Mouse (Mus musculus) heart, embryonic 12.5 days (tissue): ENCODE data around the gene Ccdc158. TPM values are rescaled to one million over a fixed set of nuclear protein-coding genes. Genes with fewer than 3 reads are reported as not detected.
A peak's percentile ranks its signal among the peaks of the same experiment; 100 is the strongest.

Experiments
- ATAC-seq: fragments of 200-750 bp; cut with Nextera tagmentation; 2 replicates; pipeline ENCODE4 v1.8.0; 2017; ENCODE audit warnings: moderate TSS enrichment, moderate library complexity; ENCODE audit not compliant: insufficient number of reproducible peaks, low FRiP score
- H3K27ac ChIP-seq: fragments of 300-500 bp; sonication (generic); 2 replicates; pipeline ENCODE4 v1.5.1; 2016; ENCODE audit warnings: mild to moderate bottlenecking, moderate library complexity; ENCODE audit not compliant: poor library complexity, severe bottlenecking
- H3K27me3 ChIP-seq: fragments of 300-500 bp; sonication (generic); replicated peaks from 2 replicates; pipeline ENCODE4 v1.6.1; 2016; ENCODE audit warnings: mild to moderate bottlenecking, moderate library complexity
- H3K36me3 ChIP-seq: fragments of 300-500 bp; sonication (generic); 2 replicates; pipeline ENCODE4 v1.6.1; 2016; ENCODE audit warnings: mild to moderate bottlenecking, moderate library complexity
- H3K4me1 ChIP-seq: fragments of 300-500 bp; sonication (generic); replicated peaks from 2 replicates; pipeline ENCODE4 v1.6.1; 2016; ENCODE audit warnings: mild to moderate bottlenecking
- H3K4me2 ChIP-seq: fragments of 300-500 bp; sonication (generic); 2 replicates; pipeline ENCODE4 v1.6.1; 2016; ENCODE audit warnings: mild to moderate bottlenecking, moderate library complexity
- H3K4me3 ChIP-seq: fragments of 300-500 bp; sonication (generic); 2 replicates; pipeline ENCODE4 v1.5.1; 2016; ENCODE audit warnings: mild to moderate bottlenecking
- H3K9ac ChIP-seq: fragments of 300-500 bp; sonication (generic); 2 replicates; pipeline ENCODE4 v1.6.1; 2016; ENCODE audit warnings: mild to moderate bottlenecking, moderate library complexity
- H3K9me3 ChIP-seq: fragments of 300-500 bp; sonication (generic); replicated peaks from 2 replicates; pipeline ENCODE4 v1.6.1; 2016; ENCODE audit warnings: mild to moderate bottlenecking, moderate library complexity
- WGBS: fragments of 180-500 bp; shearing (Covaris S2); methylation state at CpG from one replicate; pipeline ENCODE4 v1.1.7; 2016; 5-methylcytosine and 5-hydroxymethylcytosine counted together
- polyA plus RNA-seq: library from polyadenylated mRNA; unstranded; fragments of >200 nt; fragmentation: Nextera tagmentation; extraction: Ambion mirVana; gene quantifications from 2 replicates; pipeline ENCODE4 v1.2.1, GENCODE M21; 2016

Gene Ccdc158
- polyA plus RNA-seq = 1.1 and 1.2 TPM in 2 replicates

- ATAC-seq = peak; percentile 83
- peaks cover 10% of the 10 kb centered on the region for H3K4me1 ChIP-seq
- H3K9me3 ChIP-seq = no peaks in the 10 kb centered on the region
- peak within 1 kb of the TSS; percentile 48 for H3K4me3 ChIP-seq
- peak within 1 kb of the TSS; percentile 84 for H3K4me2 ChIP-seq
- no peaks in the 10 kb centered on the region for H3K27me3 ChIP-seq
- no peaks in the 10 kb centered on the region for H3K36me3 ChIP-seq
- no peak within 1 kb of the TSS for H3K27ac ChIP-seq
- 12% methylated on average over 51 of the region's 55 CpGs for WGBS
- peak within 1 kb of the TSS; percentile 63 for H3K9ac ChIP-seq
Measured at GRCm38 (mm10) chr5:92674859-92675573, at the start of gene Ccdc158. Gene Ccdc158, minus strand, starts transcription at chr5:92675271.

GRCm38 (mm10) chr5:92721610-92722009 is 46.5 kb upstream of the Ccdc158 start:
- WGBS = 88% methylated on average over 8 of the region's 8 CpGs
- Histone ChIP-seq H3K36me3 (no peaks in the 10 kb centered on the region), H3K9me3 (no peaks in the 10 kb centered on the region)

GRCm38 (mm10) chr5:92718856-92719255 is 43.8 kb upstream of the Ccdc158 start:
- Histone ChIP-seq H3K9me3 (no peaks in the 10 kb centered on the region), H3K4me2 (no peak overlapping the region), H3K36me3 (no peaks in the 10 kb centered on the region), H3K4me3 (no peak overlapping the region), H3K4me1 (peaks cover 7% of the 10 kb centered on the region), H3K27ac (no peak overlapping the region), H3K27me3 (no peaks in the 10 kb centered on the region), H3K9ac (no peak overlapping the region)
- WGBS = 82% methylated on average over 3 of the region's 3 CpGs
- ATAC-seq = no peak

More at GRCm38 (mm10) chr5:92721610-92722009, 46.5 kb upstream of the Ccdc158 start:
- Histone ChIP-seq H3K4me2 (no peak overlapping the region), H3K4me3 (no peak overlapping the region), H3K27me3 (no peaks in the 10 kb centered on the region), H3K27ac (no peak overlapping the region), H3K4me1 (peaks cover 7% of the 10 kb centered on the region), H3K9ac (no peak overlapping the region)
- ATAC-seq = no peak

- Histone ChIP-seq H3K4me2 (no peak overlapping the region), H3K9me3 (no peaks in the 10 kb centered on the region), H3K36me3 (no peaks in the 10 kb centered on the region), H3K9ac (no peak overlapping the region), H3K4me1 (peaks cover 7% of the 10 kb centered on the region), H3K4me3 (no peak overlapping the region), H3K27ac (no peak overlapping the region), H3K27me3 (no peaks in the 10 kb centered on the region)
- no peak for ATAC-seq
- 65% methylated on average over 3 of the region's 3 CpGs for WGBS
Measured at GRCm38 (mm10) chr5:92717666-92718360, 42.7 kb upstream of the Ccdc158 start.

- H3K4me3 ChIP-seq = no peak overlapping the region
- no peak overlapping the region for H3K9ac ChIP-seq
- H3K27me3 ChIP-seq = no peaks in the 10 kb centered on the region
- H3K9me3 ChIP-seq = no peaks in the 10 kb centered on the region
- peaks cover 7% of the 10 kb centered on the region for H3K4me1 ChIP-seq
- WGBS = 60% methylated on average over 2 of the region's 2 CpGs
- no peak for ATAC-seq
- H3K4me2 ChIP-seq = no peak overlapping the region
- no peak overlapping the region for H3K27ac ChIP-seq
- no peaks in the 10 kb centered on the region for H3K36me3 ChIP-seq
Measured at GRCm38 (mm10) chr5:92715890-92716289, 40.8 kb upstream of the Ccdc158 start.

- Histone ChIP-seq H3K4me3 (no peak overlapping the region), H3K4me1 (peaks cover 7% of the 10 kb centered on the region), H3K36me3 (no peaks in the 10 kb centered on the region), H3K9ac (no peak overlapping the region), H3K27ac (no peak overlapping the region), H3K4me2 (no peak overlapping the region), H3K27me3 (no peaks in the 10 kb centered on the region), H3K9me3 (no peaks in the 10 kb centered on the region)
- 70% methylated on average over 11 of the region's 11 CpGs for WGBS
- no peak for ATAC-seq
Measured at GRCm38 (mm10) chr5:92715319-92715718, 40.2 kb upstream of the Ccdc158 start.

GRCm38 (mm10) chr5:92714886-92715285 is 39.8 kb upstream of the Ccdc158 start:
- 89% methylated on average over 2 of the region's 2 CpGs for WGBS
- no peaks in the 10 kb centered on the region for H3K9me3 ChIP-seq
- no peak overlapping the region for H3K27ac ChIP-seq
- no peak for ATAC-seq
- H3K4me2 ChIP-seq = no peak overlapping the region
- H3K4me3 ChIP-seq = no peak overlapping the region
- H3K27me3 ChIP-seq = no peaks in the 10 kb centered on the region
- no peaks in the 10 kb centered on the region for H3K36me3 ChIP-seq
- H3K4me1 ChIP-seq = peaks cover 7% of the 10 kb centered on the region
- H3K9ac ChIP-seq = no peak overlapping the region

GRCm38 (mm10) chr5:92712621-92713395 is 37.7 kb upstream of the Ccdc158 start:
- Histone ChIP-seq H3K27me3 (no peaks in the 10 kb centered on the region), H3K27ac (no peak overlapping the region), H3K4me1 (peaks cover 6% of the 10 kb centered on the region), H3K36me3 (no peaks in the 10 kb centered on the region), H3K4me3 (no peak overlapping the region), H3K9me3 (no peaks in the 10 kb centered on the region), H3K4me2 (no peak overlapping the region), H3K9ac (no peak overlapping the region)
- WGBS = 85% methylated on average over 5 of the region's 5 CpGs
- ATAC-seq = no peak

GRCm38 (mm10) chr5:92711666-92712290 is 36.7 kb upstream of the Ccdc158 start:
- H3K4me2 ChIP-seq = no peak overlapping the region
- H3K27ac ChIP-seq = no peak overlapping the region
- no peak for ATAC-seq
- no peaks in the 10 kb centered on the region for H3K9me3 ChIP-seq
- WGBS = 77% methylated on average over 5 of the region's 5 CpGs
- no peak overlapping the region for H3K9ac ChIP-seq
- no peak overlapping the region for H3K4me3 ChIP-seq
- H3K4me1 ChIP-seq = 0 out of 2 replicates have a peak, but pooled peaks cover 8% of the 10 kb centered on the region
- H3K27me3 ChIP-seq = no peaks in the 10 kb centered on the region
- no peaks in the 10 kb centered on the region for H3K36me3 ChIP-seq

- no peak overlapping the region for H3K27ac ChIP-seq
- no peak overlapping the region for H3K9ac ChIP-seq
- WGBS = 76% methylated on average over 8 of the region's 8 CpGs
- no peaks in the 10 kb centered on the region for H3K9me3 ChIP-seq
- H3K36me3 ChIP-seq = no peaks in the 10 kb centered on the region
- H3K4me1 ChIP-seq = 0 out of 2 replicates have a peak, but pooled peaks cover 8% of the 10 kb centered on the region
- ATAC-seq = no peak
- H3K4me3 ChIP-seq = no peak overlapping the region
- no peak overlapping the region for H3K4me2 ChIP-seq
- no peaks in the 10 kb centered on the region for H3K27me3 ChIP-seq
Measured at GRCm38 (mm10) chr5:92710779-92711178, 35.7 kb upstream of the Ccdc158 start.
